Mouse (Mus musculus): ENCODE measurements around the gene Ppp1r3c. TPM values are rescaled to one million over a fixed set of nuclear protein-coding genes. Genes with fewer than 3 reads are reported as not detected.
A peak's percentile ranks its signal among the peaks of the same experiment; 100 is the strongest.
"Not testable (repeated sequence)": the region's sequence is repeated elsewhere in the genome, so short reads cannot be mapped to it uniquely, and the experiment has no call there.

Ppp1r3c gene
- polyA plus RNA-seq, 1 experiment from 2014 or later = 0.08 TPM

DNA sequence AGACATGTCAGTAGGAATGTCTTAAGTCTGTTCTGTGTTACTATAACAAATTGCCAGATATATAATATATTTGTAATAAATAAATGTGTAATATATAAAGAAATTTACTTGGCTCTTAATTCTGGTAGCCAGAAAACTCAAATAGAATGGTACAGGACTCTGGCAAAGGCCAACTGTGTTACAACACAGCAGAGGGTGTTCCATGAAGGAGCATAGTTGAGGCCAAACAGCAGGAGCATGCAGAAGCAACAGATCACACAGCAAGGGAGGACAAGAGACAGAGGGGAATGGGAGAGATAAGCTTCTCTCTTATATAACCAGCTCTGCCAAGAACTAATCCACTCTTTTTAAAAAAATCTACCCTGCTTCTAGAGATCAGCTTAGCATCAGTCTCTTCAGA is 5.9 kb upstream of the Ppp1r3c start:
- ChIA-PET POLR2A (no interaction called here), CTCF (no interaction called here)
- DNase-seq (ENCODE audit: low read depth, low spot score) = no peak
- ATAC-seq = no peak
- peaks cover 11% of the 10 kb centered on the region for H3K27me3 ChIP-seq
- TF ChIP-seq CTCF (IDR thresholded peaks at IDR 0.05) = no peak
- in situ Hi-C loops (cut with MboI; ENCODE audit: low pct_unique_long_range_greater_than_20kb) = no loop called here

DNA sequence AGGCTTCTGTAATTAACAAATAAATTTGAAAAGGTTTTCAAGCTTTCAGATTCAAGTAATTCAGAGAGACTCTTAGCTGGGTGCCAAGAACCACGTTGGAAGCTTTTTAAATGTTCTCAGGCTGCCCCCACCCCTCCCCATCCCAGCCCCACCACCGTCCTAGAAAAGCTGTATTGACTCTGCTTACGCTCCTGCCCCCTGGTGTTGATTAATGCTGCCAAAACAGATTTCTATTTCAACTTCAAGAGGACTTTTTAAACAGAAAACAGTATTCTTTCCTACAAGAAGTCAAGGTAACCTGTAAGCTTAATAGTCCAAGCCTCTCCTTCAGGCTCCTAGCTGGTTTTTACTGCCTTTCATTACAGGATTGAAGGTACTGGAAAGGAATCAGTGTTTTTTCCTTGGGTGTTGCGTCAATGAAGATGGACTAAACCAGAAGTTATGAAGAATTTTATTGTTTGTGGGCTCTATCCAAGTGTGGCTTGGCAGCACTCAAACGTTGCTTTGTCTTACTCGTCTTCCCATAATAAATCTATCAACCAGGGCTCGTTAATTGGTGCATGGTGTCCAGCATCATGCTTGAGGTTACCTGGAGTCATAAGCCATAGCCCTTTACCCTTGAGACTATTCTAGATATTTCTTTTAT is 3.2 kb upstream of the Ppp1r3c start:
- DNase-seq (ENCODE audit: low read depth, low spot score) = no peak
- peaks cover 27% of the 10 kb centered on the region for H3K27me3 ChIP-seq
- POLR2A ChIA-PET = no interaction called here
- peak; percentile 27 for ATAC-seq
- in situ Hi-C loops (cut with MboI; ENCODE audit: low pct_unique_long_range_greater_than_20kb) = no loop called here
- TF ChIP-seq CTCF (IDR thresholded peaks at IDR 0.05) = no peak
- CTCF ChIA-PET = no interaction called here

DNA sequence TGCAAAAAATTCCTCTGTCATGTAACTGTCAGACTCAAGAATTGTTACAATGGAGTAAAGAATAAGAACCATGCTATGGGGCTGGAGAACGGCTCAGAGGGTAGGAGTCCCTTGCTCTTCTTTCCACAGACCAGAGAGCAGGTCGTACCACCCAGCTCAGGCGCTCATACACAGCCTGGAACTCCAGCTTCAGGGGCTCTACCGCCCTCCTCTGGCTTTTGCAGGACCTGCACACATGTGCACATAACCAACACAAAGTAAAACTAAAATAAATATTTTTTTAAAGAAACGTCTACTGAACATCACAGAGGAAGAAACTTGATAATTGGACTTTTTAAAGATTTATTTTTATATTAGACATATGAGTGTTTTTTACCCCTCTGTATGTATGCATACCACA is 1.6 kb upstream of the Ppp1r3c start:
- H3K27me3 ChIP-seq = peaks cover 23% of the 10 kb centered on the region
- CTCF ChIA-PET = no interaction called here
- ATAC-seq (no peak), DNase-seq (ENCODE audit: low read depth, low spot score) (no peak)
- in situ Hi-C loops (cut with MboI; ENCODE audit: low pct_unique_long_range_greater_than_20kb) = no loop called here
- no peak for TF ChIP-seq CTCF (IDR thresholded peaks at IDR 0.05)
- POLR2A ChIA-PET = no interaction called here

DNA sequence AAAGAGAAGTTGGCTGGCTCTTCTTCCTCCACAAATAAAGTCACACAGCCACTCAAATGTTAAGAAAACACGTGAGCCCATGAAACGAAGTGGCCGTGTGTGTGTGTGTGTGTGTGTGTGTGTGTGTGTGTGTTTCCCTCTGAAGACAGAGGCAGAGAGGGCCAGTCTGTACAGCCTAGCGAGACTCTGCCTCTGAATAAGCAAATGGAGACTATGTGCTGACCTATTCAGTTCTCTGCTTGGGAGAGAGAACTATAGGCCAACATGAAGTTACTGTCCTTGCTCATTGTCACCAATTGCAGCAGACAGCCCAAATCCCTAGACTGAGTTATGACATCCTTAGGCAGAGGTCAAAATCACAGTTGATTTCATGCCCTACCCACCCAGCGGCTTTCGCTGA is 634 bp upstream of the Ppp1r3c start:
- POLR2A ChIA-PET = interaction anchor here (0.6 kb wide), 2 partner anchors 51 to 554 kb away, joined by 3 to 4 read pairs; no protein-coding TSS in a partner anchor
- peaks cover 18% of the 10 kb centered on the region for H3K27me3 ChIP-seq

DNA sequence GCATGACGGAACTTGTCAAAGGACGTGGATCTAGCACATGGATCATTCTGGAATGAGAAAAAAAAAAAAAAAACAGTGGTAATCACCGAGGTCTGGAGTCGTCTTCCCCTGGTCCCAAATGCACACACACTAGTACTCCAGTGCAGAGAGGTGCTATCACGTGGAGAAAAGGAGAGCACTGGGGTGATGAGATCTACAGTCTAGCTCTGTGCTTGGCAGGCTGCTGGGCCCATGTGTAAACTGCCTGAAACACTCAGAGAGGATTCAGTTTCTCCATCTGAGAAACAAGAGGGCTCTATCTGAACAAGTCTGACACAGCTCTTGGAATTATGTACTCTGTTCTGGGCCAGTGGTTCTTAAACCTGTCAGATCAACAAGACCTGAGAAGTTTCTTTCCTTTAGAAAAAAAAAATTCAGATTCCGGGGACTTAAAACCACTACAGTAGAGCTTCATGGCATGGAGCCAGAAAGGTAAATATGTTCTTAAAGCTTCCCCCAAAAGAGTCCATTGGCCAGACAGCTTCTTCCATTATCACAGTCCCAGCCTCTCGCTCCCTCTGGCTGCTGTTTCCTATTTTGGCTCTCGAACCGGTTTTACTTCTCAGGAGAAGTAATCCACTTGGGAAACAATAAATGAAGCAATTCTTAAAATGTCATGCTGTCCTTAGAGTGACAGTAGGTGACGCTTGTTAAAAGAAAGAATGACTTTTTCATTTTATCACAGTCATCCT is 2.0 kb downstream of the Ppp1r3c start:
- ChIA-PET POLR2A (interaction anchor here (0.6 kb wide), 1 partner anchor 36 kb away, joined by 4 read pairs; no protein-coding TSS in a partner anchor), CTCF (interaction anchor here (1.4 kb wide), 2 partner anchors 11 to 17 kb away, joined by 3 to 4 read pairs; no protein-coding TSS in a partner anchor)
- TF ChIP-seq CTCF (IDR thresholded peaks at IDR 0.05) = no peak
- in situ Hi-C loops (cut with MboI; ENCODE audit: low pct_unique_long_range_greater_than_20kb) = no loop called here
- DNase-seq (ENCODE audit: low read depth, low spot score) (no peak), ATAC-seq (no peak)
- peaks cover 18% of the 10 kb centered on the region for H3K27me3 ChIP-seq

More for the DNA sequence above, 634 bp upstream of the Ppp1r3c start:
- DNase-seq (ENCODE audit: low read depth, low spot score) = no peak
- TF ChIP-seq CTCF (IDR thresholded peaks at IDR 0.05) = no peak
- CTCF ChIA-PET = no interaction called here
- no peak for ATAC-seq
- in situ Hi-C loops (cut with MboI; ENCODE audit: low pct_unique_long_range_greater_than_20kb) = no loop called here

DNA sequence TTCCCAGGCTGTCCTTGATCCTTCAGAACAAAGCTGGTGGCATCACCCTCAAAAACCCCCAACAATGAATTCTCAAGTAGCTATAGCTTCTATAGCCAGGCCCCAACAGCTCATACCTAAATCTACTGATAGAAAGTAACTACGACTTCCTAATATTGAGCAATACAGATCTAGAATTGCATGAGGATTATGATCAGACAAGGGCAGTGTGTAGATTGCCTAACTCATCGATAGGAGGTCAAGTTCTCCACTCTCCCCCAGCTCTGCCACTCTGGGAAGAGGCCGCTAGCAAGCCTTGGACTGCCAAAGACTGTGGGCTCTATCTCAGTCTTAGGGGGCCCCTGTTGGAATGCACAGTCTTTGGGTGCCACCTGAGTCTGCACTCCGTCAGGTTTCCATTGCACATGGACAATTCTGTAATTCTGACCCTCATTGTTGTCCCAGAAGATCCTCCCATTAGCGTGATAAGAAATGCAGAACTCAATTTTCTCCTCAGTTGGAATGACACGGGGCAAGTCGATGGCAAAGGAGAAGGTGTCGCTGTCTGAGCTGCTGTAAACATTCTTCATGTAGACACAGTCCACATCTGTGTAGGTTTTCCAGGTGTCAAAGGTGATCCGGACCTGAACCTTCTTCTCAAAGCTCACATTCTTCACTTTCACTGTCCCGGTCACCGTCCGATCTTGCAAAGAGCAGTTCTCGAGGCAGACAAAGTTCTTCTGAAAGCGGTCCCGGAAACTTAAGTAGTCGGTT is 3.1 kb downstream of the Ppp1r3c start:
- DNase-seq (ENCODE audit: low read depth, low spot score) (no peak), ATAC-seq (no peak)
- TF ChIP-seq CTCF (IDR thresholded peaks at IDR 0.05) = no peak
- in situ Hi-C loops (cut with MboI; ENCODE audit: low pct_unique_long_range_greater_than_20kb) = no loop called here
- ChIA-PET POLR2A (no interaction called here), CTCF (interaction anchor here (1.0 kb wide), 1 partner anchor 9 kb away, joined by 3 read pairs; no protein-coding TSS in a partner anchor)
- peaks cover 18% of the 10 kb centered on the region for H3K27me3 ChIP-seq

DNA sequence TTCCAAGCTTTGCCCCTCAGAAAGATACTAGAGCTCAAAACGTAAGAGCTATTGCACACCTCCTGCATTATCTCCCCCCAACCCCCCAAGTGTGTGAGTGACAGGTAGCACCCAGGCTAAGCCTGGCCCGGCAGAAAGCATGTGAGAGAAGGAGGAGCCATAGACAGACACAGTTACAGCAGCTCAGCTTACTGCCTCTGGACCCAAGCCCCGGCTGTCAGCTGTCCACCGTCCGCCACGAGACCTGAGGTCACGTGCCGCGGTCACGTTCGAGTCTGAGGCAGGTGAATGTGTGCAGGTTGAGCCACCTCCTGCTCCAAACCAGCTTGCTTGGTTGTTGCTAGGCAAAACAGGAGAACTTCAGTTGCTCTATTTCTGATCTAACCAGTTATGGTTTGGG is 5.1 kb downstream of the Ppp1r3c start:
- peaks cover 13% of the 10 kb centered on the region for H3K27me3 ChIP-seq
- in situ Hi-C loops (cut with MboI; ENCODE audit: low pct_unique_long_range_greater_than_20kb) = no loop called here
- CTCF ChIA-PET = no interaction called here
- POLR2A ChIA-PET = no interaction called here
- ATAC-seq (no peak), DNase-seq (ENCODE audit: low read depth, low spot score) (no peak)
- TF ChIP-seq CTCF (IDR thresholded peaks at IDR 0.05) = no peak

DNA sequence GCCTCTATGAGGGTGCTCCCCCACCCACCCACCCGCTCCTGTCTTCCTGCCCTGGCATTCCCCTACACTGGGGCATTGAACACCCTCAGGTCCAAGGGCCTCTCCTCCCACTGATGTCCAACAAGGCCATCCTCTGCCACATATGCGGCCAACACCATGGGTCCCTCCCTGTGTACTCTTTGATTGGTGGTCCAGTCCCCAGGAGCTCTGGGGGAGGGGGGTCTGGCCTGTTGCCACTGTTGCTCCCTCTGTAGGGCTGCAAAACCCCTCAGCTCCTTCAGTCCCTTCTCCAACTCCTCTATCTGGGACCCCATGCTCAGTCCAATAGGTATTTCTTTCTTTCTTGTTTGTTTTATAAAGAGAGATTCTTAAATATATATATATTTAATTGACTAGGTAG is 6.0 kb downstream of the Ppp1r3c start:
- CTCF ChIA-PET, POLR2A ChIA-PET: not testable (repeated sequence)

DNA sequence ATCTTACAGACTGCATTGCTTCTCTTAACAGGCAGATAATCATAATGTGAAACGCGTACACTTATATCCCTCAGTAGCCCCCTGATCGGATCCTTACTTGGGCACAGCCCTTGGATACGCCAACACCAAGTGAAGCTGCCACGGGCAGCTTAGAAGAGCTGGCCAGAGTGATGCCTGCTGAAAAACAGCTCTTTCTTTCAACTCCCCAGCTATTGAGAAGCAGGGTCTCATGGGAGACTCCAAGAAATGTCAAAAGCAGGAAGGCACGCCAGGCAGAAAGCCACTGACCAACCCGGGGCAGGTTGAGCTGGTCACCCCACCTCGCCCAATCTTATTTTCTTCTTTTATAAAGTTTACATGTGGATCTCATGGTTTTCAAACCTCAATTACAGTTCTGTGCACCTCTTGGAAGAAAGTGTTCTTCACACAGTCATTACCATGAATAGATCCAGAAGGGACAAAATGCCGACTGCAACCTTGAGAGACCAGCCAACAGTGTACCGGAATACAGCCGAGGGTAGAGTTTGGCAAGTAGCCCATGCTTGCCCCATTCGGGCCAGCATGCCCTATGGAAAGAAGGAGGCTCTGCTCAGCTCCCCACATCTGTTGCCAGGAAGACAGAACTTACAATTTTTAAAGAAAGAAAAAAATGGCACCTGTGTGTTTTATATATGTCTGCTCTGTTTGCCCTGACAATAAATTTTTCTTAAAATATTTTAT is 7.6 kb downstream of the Ppp1r3c start:
- ChIA-PET POLR2A (interaction anchor here (0.5 to 0.6 kb wide), 3 partner anchors 9 to 50 kb away, joined by 3 to 4 read pairs (median 3); no protein-coding TSS in a partner anchor), CTCF (no interaction called here)
- ATAC-seq = no peak

More for the DNA sequence above, 6.0 kb downstream of the Ppp1r3c start:
- in situ Hi-C loops (cut with MboI; ENCODE audit: low pct_unique_long_range_greater_than_20kb); H3K27me3 ChIP-seq; DNase-seq (ENCODE audit: low read depth, low spot score); ATAC-seq: not testable (repeated sequence)

DNA sequence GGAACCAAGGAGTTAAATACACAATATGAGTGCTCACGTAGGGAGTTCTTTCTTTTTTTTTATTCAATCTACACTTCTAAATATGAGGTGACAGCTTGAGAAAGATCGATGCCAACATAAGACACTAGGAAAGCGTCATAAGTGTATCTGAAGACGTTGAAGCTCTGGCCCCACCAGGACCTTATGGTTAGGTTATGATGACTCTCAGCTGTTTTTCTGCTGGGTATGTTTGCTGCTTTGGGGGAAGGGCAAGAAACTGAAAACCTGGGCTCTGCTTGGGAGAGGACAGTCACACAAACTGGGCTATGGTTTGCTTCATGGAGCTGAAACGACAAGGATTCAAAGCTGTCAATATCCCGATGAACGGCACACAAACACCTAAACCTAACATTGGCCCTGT is 11.5 kb downstream of the Ppp1r3c start:
- no peak for TF ChIP-seq CTCF (IDR thresholded peaks at IDR 0.05)
- ChIA-PET POLR2A (no interaction called here), CTCF (interaction anchor here (1.2 kb wide), 1 partner anchor 8 kb away, joined by 3 read pairs; no protein-coding TSS in a partner anchor)
- ATAC-seq (no peak), DNase-seq (ENCODE audit: low read depth, low spot score) (no peak)
- H3K27me3 ChIP-seq = peaks cover 22% of the 10 kb centered on the region
- in situ Hi-C loops (cut with MboI; ENCODE audit: low pct_unique_long_range_greater_than_20kb) = no loop called here

More for the DNA sequence above, 7.6 kb downstream of the Ppp1r3c start:
- no peak for DNase-seq (ENCODE audit: low read depth, low spot score)
- no peak for TF ChIP-seq CTCF (IDR thresholded peaks at IDR 0.05)
- in situ Hi-C loops (cut with MboI; ENCODE audit: low pct_unique_long_range_greater_than_20kb) = no loop called here
- H3K27me3 ChIP-seq = peaks cover 17% of the 10 kb centered on the region
